Mouse (Mus musculus) small intestine, adult 2 months (tissue): Measurements from ENCODE around the gene Gm20388.

Experiments used
- CTCF ChIP-seq: fragments of 200-500 bp; IDR thresholded peaks from 2 replicates; pipeline ENCODE4 v1.5.1; 2012; ENCODE audit warnings: low read depth, mild to moderate bottlenecking, control low read depth, inconsistent platforms, low read length, moderate library complexity, mixed read lengths; ENCODE audit not compliant: insufficient replicate concordance, insufficient read length; ENCODE audit errors: extremely low read depth
- POLR2A ChIP-seq: fragments of 200-500 bp; IDR thresholded peaks from 2 replicates; pipeline ENCODE4 v1.6.1; 2012; ENCODE audit warnings: low read depth, mild to moderate bottlenecking, control low read depth, inconsistent platforms, low read length, moderate library complexity

GRCm38 (mm10) chr8:124375168-124375567 is 4464.5 kb downstream of the Gm20388 start:
- no peak for TF ChIP-seq CTCF
- no peak for TF ChIP-seq POLR2A
